Mouse (Mus musculus) megakaryocyte-erythroid progenitor cell, adult 5 weeks (primary cell): ENCODE measurements around the gene Oprm1. TPM values are rescaled to one million over a fixed set of nuclear protein-coding genes. Genes with fewer than 3 reads are reported as not detected.

ENCODE experiments used
- polyA plus RNA-seq: library from polyadenylated mRNA; stranded (reverse); fragments of >175 nt; gene quantifications from 2 replicates; pipeline ENCODE4 v1.2.3, GENCODE M21; 2012

Oprm1 gene
- not detected in 2 replicates for polyA plus RNA-seq

DNA sequence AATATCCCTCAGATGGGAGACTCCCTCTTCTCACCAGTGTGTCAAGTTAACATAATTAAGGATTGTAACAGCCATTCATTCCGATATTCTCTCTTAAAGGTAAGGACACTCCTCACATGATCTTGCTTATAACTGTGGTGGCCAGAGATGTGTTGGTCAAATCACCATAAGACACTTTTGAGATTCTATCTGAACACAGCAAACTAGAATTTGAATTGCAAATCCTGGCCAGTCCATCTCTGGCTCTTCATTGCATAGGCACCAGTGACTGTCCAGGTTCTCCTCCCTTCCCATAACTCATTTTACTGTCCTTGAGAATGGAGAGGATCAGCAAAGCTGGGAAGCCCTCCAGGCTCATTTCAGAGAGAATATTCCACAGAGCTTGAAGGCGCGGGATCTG is at the start of gene Oprm1:
Oprm1 (plus strand) TSS at position 301 of the 400 bp plus-strand sequence.

DNA sequence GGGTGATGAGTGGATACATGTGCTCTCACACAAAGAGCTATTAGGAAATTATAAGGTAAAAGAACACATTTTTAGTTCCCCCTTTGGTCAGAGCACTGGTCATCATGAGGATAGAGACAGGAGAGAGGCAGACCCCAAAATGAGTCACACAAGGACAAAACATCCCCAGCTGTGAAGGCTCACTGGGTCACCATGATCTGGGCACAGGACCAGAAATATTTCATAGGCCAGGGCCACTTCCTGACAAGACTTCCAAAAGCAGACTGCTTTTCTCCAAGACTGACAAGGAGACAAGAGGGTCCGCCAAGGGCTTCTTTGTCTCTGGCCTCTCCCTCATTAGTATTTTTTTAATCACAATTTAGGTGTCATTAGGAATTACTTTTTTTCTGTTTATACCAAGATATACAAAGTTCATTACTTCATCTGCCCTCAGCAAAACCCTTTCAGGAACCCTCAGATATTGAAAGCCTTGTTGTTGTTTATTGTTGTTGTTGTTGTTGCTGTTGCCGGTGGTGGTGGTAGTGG is 3.0 kb downstream of the Oprm1 start, which contains the start of gene Gm10945:
Gm10945 (minus strand) TSS at position 475 of the 525 bp plus-strand sequence.

DNA sequence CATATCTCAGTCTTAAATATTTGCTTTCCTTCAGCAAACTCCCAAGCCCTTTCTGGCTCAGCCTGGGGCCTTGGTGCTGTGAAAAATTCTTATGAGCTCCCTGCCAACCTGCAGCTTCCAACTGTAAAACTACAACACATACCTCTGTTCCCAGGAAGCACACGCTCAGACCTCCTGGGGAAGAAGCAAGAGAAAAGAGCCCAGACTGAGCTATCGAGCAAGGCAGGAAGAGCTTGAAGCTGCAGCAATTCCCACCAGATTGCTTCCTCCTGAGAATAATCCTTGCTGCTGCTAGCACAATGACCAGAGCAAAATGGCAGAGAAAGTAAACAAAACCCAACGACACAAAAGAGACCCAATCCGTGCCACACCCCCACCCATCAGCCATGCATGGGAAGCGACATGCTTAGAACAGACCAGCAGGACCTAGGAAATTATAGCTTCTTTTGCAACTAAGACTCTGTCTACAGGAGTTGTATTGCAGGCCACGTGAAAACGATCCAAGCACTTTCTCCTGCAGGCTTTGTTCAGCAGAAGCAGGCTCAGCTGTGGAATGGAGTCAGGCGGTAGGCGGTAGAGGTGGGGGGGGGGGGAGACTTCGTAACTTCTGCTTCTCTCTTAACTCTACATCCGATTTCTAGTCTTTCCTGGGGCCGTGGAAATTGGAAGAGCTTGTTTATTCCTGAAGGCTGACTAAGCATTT is 294.2 kb downstream of the Oprm1 start, which contains the start of gene Ipcef1:
Ipcef1 (minus strand) TSS at position 164 of the 703 bp plus-strand sequence.

Other genes starting within 250 kb of the Oprm1 start
- gene Gm10945, start 3.3 kb downstream of the Oprm1 start, polyA plus RNA-seq, result not detected in 2 replicates